Mouse (Mus musculus) hindbrain, embryonic 16.5 days (tissue): ENCODE measurements around the gene Myt1l. TPM values are rescaled to one million over a fixed set of nuclear protein-coding genes. Genes with fewer than 3 reads are reported as not detected.

ENCODE experiments used
- ATAC-seq: fragments of 200-750 bp; cut with Nextera tagmentation; 2 replicates; pipeline ENCODE4 v1.8.0; 2017; ENCODE audit warnings: moderate TSS enrichment, moderate library complexity
- H3K27ac ChIP-seq: fragments of 300-500 bp; sonication (generic); 2 replicates; pipeline ENCODE4 v1.5.1; 2014; ENCODE audit warnings: low read depth, mild to moderate bottlenecking, control low read depth, low read length, moderate library complexity
- H3K27me3 ChIP-seq: fragments of 300-500 bp; sonication (generic); replicated peaks from 2 replicates; pipeline ENCODE4 v1.6.1; 2014; ENCODE audit warnings: low read length; ENCODE audit not compliant: control insufficient read depth, insufficient read depth
- H3K36me3 ChIP-seq: fragments of 300-500 bp; sonication (generic); 2 replicates; pipeline ENCODE4 v1.6.1; 2014; ENCODE audit warnings: mild to moderate bottlenecking, low read length, moderate library complexity, mixed read lengths; ENCODE audit not compliant: control insufficient read depth, insufficient read depth
- H3K4me1 ChIP-seq: fragments of 300-500 bp; sonication (generic); 2 replicates; pipeline ENCODE4 v1.6.1; 2014; ENCODE audit warnings: low read depth, low read length; ENCODE audit not compliant: control insufficient read depth, insufficient read depth
- H3K4me2 ChIP-seq: fragments of 300-500 bp; sonication (generic); 2 replicates; pipeline ENCODE4 v1.6.1; 2014; ENCODE audit warnings: mild to moderate bottlenecking, low read length, control low read depth, moderate library complexity
- H3K4me3 ChIP-seq: fragments of 300-500 bp; sonication (generic); 2 replicates; pipeline ENCODE4 v1.5.1; 2014; ENCODE audit warnings: mild to moderate bottlenecking, low read length, control low read depth, moderate library complexity
- H3K9ac ChIP-seq: fragments of 300-500 bp; sonication (generic); 2 replicates; pipeline ENCODE4 v1.6.1; 2014; ENCODE audit warnings: low read depth, mild to moderate bottlenecking, control low read depth, low read length, moderate library complexity
- H3K9me3 ChIP-seq: fragments of 300-500 bp; sonication (generic); 2 replicates; pipeline ENCODE4 v1.6.1; 2014; ENCODE audit warnings: mild to moderate bottlenecking, low read length, moderate library complexity; ENCODE audit not compliant: control insufficient read depth
- WGBS: fragments of 180-500 bp; shearing (Covaris S2); extraction: QIAGEN DNeasy Blood & Tissue Kit; methylation state at CpG from one replicate; pipeline ENCODE4 v1.1.7; 2014; 5-methylcytosine and 5-hydroxymethylcytosine counted together
- polyA plus RNA-seq: library from polyadenylated mRNA; unstranded; fragments of >200 nt; fragmentation: Nextera tagmentation; extraction: Ambion mirVana; gene quantifications from 2 replicates; pipeline ENCODE4 v1.2.1, GENCODE M21; 2015

The Myt1l gene
- polyA plus RNA-seq, 1 experiment from 2014 or later = 236 TPM

- Histone ChIP-seq H3K4me1 (peaks cover 13% of the 10 kb centered on the region), H3K27me3 (no peaks in the 10 kb centered on the region), H3K9me3 (no peaks in the 10 kb centered on the region), H3K36me3 (no peaks in the 10 kb centered on the region), H3K4me2 (peak overlapping the region; percentile 81), H3K9ac (peak overlapping the region; percentile 82), H3K4me3 (peak overlapping the region; percentile 59), H3K27ac (peak overlapping the region; percentile 96)
- no peak for ATAC-seq
- WGBS = under 1% methylated on average over 25 of the region's 25 CpGs
Measured at GRCm38 (mm10) chr12:29534761-29535300, 6.6 kb downstream of the Myt1l start.

DNA sequence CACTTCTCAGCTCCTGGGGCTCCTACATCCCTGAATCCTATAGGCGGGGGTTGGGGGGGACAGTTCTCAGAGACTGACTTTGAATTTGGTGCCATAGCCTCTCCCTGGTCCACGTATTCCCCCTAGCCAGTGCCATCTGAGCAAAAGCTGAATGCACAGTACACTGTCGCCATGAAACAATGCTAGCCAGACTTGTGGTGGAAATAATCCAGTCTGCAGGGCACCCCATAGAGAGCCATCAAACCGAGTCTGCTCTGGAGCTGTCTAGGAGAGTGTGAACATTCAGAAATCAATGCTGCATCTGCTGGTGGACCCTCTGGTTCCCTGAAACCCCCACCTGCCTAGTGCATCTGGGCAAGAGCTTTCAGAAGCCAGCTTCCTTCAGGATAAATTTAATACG, 9.7 kb downstream of the Myt1l start:
- peak; percentile 46 for ATAC-seq
- Histone ChIP-seq H3K36me3 (no peaks in the 10 kb centered on the region), H3K27me3 (no peaks in the 10 kb centered on the region), H3K9ac (peak overlapping the region; percentile 64), H3K4me1 (peaks cover 19% of the 10 kb centered on the region), H3K4me2 (peak overlapping the region; percentile 81), H3K4me3 (peak overlapping the region; percentile 59), H3K27ac (peak overlapping the region; percentile 78), H3K9me3 (no peaks in the 10 kb centered on the region)
- 39% methylated on average over 5 of the region's 5 CpGs for WGBS

DNA sequence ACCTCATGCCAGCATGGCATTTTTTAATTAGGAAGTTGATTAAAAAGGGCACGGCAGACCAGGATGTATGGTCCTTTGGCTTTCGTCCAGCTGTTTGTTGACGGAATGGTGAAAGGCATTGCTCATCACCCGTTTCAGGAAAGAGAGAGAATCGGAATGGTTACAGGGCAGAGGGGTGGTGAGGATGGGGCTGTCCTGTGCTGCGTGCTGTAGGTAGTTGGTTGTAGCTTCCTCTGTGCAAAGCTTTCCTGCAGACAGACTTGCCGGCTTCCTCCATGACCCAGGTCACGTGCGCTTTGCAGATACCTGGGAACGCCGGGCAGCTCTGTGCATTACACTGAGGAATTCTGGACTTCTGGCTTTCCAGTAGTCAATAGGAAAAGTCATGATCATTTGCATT, 10.3 kb downstream of the Myt1l start:
- Histone ChIP-seq H3K27ac (peak overlapping the region; percentile 78), H3K27me3 (no peaks in the 10 kb centered on the region), H3K9me3 (no peaks in the 10 kb centered on the region), H3K9ac (peak overlapping the region; percentile 64), H3K36me3 (no peaks in the 10 kb centered on the region), H3K4me3 (peak overlapping the region; percentile 59), H3K4me2 (peak overlapping the region; percentile 81), H3K4me1 (peaks cover 19% of the 10 kb centered on the region)
- peak; percentile 46; the same call in 1 of the 2 replicates for ATAC-seq
- WGBS = 34% methylated on average over 11 of the region's 11 CpGs

DNA sequence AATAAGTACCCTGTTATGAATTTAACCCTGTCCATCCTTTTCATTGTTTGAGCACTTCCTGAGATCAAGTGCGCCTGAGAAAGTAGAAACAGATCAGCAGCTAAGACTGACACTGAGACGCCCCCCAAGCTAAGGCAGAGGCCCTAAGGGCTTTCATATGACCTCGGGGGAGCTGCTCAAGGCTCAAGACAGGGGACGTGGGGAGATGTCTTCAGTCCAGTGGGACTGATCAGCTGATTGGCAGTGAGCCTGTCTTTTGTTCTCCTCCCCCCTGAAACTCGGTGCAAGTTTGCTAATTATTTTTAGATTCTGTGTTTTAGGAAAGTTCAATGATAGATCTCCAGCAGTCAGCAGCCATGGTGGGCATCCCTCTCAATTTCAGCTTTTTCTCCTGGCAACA, 10.9 kb downstream of the Myt1l start:
- Histone ChIP-seq H3K27me3 (no peaks in the 10 kb centered on the region), H3K36me3 (no peaks in the 10 kb centered on the region), H3K4me2 (peak overlapping the region; percentile 81), H3K4me3 (peak overlapping the region; percentile 24), H3K4me1 (peaks cover 19% of the 10 kb centered on the region), H3K9me3 (no peaks in the 10 kb centered on the region), H3K27ac (peak overlapping the region; percentile 78), H3K9ac (peak overlapping the region; percentile 47; the same call in 1 of the 2 replicates)
- WGBS = 22% methylated on average over 5 of the region's 5 CpGs
- ATAC-seq = no peak

- no peak for ATAC-seq
- no peaks in the 10 kb centered on the region for H3K9me3 ChIP-seq
- H3K27ac ChIP-seq = no peak overlapping the region
- no peak overlapping the region for H3K4me3 ChIP-seq
- WGBS = 66% methylated on average over 5 of the region's 5 CpGs
- no peaks in the 10 kb centered on the region for H3K36me3 ChIP-seq
- peaks cover 19% of the 10 kb centered on the region for H3K4me1 ChIP-seq
- H3K27me3 ChIP-seq = no peaks in the 10 kb centered on the region
- H3K9ac ChIP-seq = no peak overlapping the region; the same call in 1 of the 2 replicates
- peak overlapping the region; percentile 19; the same call in 1 of the 2 replicates for H3K4me2 ChIP-seq
Measured at GRCm38 (mm10) chr12:29540741-29541140, 12.6 kb downstream of the Myt1l start.

DNA sequence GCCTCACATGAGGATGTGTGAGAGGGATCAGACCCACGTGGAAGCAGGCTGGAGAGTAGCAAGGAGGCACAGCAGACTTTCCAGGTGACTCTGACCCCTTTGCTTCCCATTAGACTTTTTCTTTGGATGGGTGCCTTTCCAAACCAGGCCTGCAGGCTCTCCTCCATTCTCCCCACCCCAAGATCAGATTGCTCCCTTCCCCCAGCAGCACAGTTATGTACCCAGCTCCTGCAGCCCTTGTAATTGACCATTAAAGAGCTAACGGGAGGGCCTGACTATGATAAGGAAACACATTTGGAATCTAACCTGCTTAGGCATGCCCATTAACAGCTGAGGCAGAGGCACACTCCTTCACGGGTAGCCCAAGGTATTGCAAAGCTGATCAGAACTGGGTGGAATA, 17.9 kb downstream of the Myt1l start:
- ATAC-seq = no peak
- 63% methylated on average over 3 of the region's 3 CpGs for WGBS
- H3K27ac ChIP-seq = no peak overlapping the region
- H3K4me3 ChIP-seq = no peak overlapping the region
- H3K9ac ChIP-seq = no peak overlapping the region
- peaks cover 18% of the 10 kb centered on the region for H3K4me1 ChIP-seq
- no peaks in the 10 kb centered on the region for H3K9me3 ChIP-seq
- no peaks in the 10 kb centered on the region for H3K36me3 ChIP-seq
- H3K27me3 ChIP-seq = no peaks in the 10 kb centered on the region
- H3K4me2 ChIP-seq = no peak overlapping the region

DNA sequence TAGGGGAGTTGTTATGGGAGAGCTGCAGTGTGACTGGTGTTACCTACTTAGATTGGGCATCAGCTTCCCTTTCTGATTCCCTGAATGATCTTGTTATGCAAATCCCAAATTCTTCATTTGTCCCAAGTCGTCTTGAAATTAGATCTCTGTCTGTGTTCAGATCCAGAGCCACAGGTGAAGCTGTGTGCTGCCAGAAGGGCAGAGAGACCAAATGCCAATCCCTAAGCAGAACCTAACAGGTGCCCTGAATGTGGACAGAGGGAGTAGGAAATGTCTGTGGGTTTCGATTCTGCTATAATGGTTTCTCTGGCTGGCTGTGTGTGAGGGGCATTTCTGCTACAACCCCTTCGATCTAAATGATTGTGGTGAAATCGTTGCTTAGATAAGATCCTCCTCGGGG, 18.9 kb downstream of the Myt1l start:
- no peak for ATAC-seq
- WGBS = 66% methylated on average over 5 of the region's 5 CpGs
- Histone ChIP-seq H3K4me2 (no peak overlapping the region), H3K4me1 (peaks cover 18% of the 10 kb centered on the region), H3K36me3 (no peaks in the 10 kb centered on the region), H3K9ac (no peak overlapping the region), H3K27ac (peak overlapping the region; percentile 21; the same call in 1 of the 2 replicates), H3K4me3 (no peak overlapping the region), H3K9me3 (no peaks in the 10 kb centered on the region), H3K27me3 (no peaks in the 10 kb centered on the region)

DNA sequence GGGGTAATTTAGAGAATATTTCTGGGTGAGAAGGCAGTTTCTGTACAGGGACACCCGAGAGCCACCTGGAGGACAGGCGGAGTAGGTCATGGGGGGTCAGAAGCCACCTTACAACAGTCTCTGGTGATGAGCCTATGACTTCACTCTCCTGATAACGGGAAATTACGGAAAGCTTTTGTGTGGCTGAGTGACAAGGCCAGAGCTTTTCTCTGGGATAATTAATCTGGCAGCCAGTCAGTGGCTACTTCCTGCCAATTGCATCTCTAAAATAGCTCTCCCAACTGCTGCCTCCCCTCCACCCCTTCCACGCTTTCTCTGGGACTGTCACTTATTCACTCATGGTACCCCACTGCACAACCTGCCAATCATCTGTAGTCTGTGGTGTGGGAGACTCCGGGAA, 19.6 kb downstream of the Myt1l start:
- Histone ChIP-seq H3K4me1 (peaks cover 18% of the 10 kb centered on the region), H3K36me3 (no peaks in the 10 kb centered on the region), H3K27me3 (no peaks in the 10 kb centered on the region), H3K27ac (peak overlapping the region; percentile 21; the same call in 1 of the 2 replicates), H3K9ac (no peak overlapping the region; the same call in 1 of the 2 replicates), H3K9me3 (no peaks in the 10 kb centered on the region), H3K4me3 (no peak overlapping the region), H3K4me2 (no peak overlapping the region)
- WGBS = 38% methylated on average over 6 of the region's 6 CpGs
- ATAC-seq = 0 out of 2 replicates have a peak, but pooled peaks have one; percentile 27

- Histone ChIP-seq H3K4me3 (no peak overlapping the region), H3K4me1 (peaks cover 12% of the 10 kb centered on the region), H3K9ac (no peak overlapping the region), H3K36me3 (no peaks in the 10 kb centered on the region), H3K27me3 (no peaks in the 10 kb centered on the region), H3K9me3 (no peaks in the 10 kb centered on the region), H3K27ac (no peak overlapping the region), H3K4me2 (no peak overlapping the region)
- 43% methylated on average over 7 of the region's 7 CpGs for WGBS
- ATAC-seq = no peak
Measured at GRCm38 (mm10) chr12:29553138-29553537, 25.0 kb downstream of the Myt1l start.
